Mouse (Mus musculus) lung, postnatal 0 days (tissue): ENCODE measurements at regions not wholly inside any gene's neighbourhood (a gene's known extent, or its start where the extent isn't known, plus 50 kb on each side); places are given as distances from the start of the nearest gene placed in this dataset.

Experiments used
- CTCF ChIP-seq: IDR thresholded peaks from 2 replicates; pipeline ENCODE4 v1.5.1; 2016; ENCODE audit warnings: antibody characterized with exemption, mild to moderate bottlenecking
- EP300 ChIP-seq: IDR thresholded peaks from 2 replicates; pipeline ENCODE4 v1.6.1; 2016; ENCODE audit warnings: antibody characterized with exemption, mild to moderate bottlenecking, control low read depth

GRCm38 (mm10) chr13:97555312-97555711 lies 205.1 kb downstream of the Gm10260 start:
- no peak for TF ChIP-seq CTCF
- TF ChIP-seq EP300: no peak
